Mouse (Mus musculus) lung, postnatal 0 days (tissue): ENCODE data around the gene Lgalsl. TPM values are rescaled to one million over a fixed set of nuclear protein-coding genes. Genes with fewer than 3 reads are reported as not detected.

Experiments
- ATAC-seq: fragments of 200-750 bp; cut with Nextera tagmentation; 2 replicates; pipeline ENCODE4 v1.8.0; 2017; ENCODE audit warnings: moderate library complexity
- DNase-seq: peaks from one replicate; pipeline ENCODE4 v3.0.0-alpha.2; 2016; ENCODE audit warnings: low spot score
- H3K27ac ChIP-seq: fragments of 300-500 bp; sonication (generic); 2 replicates; pipeline ENCODE4 v1.5.1; 2014; ENCODE audit warnings: antibody characterized with exemption, mild to moderate bottlenecking, low read length, mixed read lengths
- H3K27me3 ChIP-seq: fragments of 300-500 bp; sonication (generic); replicated peaks from 2 replicates; pipeline ENCODE4 v1.6.1; 2014; ENCODE audit warnings: low read length, mixed read lengths; ENCODE audit not compliant: insufficient read depth
- H3K36me3 ChIP-seq: fragments of 300-500 bp; sonication (generic); 2 replicates; pipeline ENCODE4 v1.6.1; 2014; ENCODE audit warnings: low read length, mixed read lengths; ENCODE audit not compliant: insufficient read depth
- H3K4me1 ChIP-seq: fragments of 300-500 bp; sonication (generic); 2 replicates; pipeline ENCODE4 v1.6.1; 2014; ENCODE audit warnings: antibody characterized with exemption, low read depth, low read length, mixed read lengths; ENCODE audit not compliant: insufficient read depth
- H3K4me2 ChIP-seq: fragments of 300-500 bp; sonication (generic); replicated peaks from 2 replicates; pipeline ENCODE4 v1.6.1; 2014; ENCODE audit warnings: low read depth, mild to moderate bottlenecking, low read length, moderate library complexity, mixed read lengths
- H3K4me3 ChIP-seq: fragments of 300-500 bp; sonication (generic); 2 replicates; pipeline ENCODE4 v1.5.1; 2014; ENCODE audit warnings: low read depth, low read length
- H3K9ac ChIP-seq: fragments of 300-500 bp; sonication (generic); replicated peaks from 2 replicates; pipeline ENCODE4 v1.6.1; 2014; ENCODE audit warnings: low read depth, mild to moderate bottlenecking
- H3K9me3 ChIP-seq: fragments of 300-500 bp; sonication (generic); 2 replicates; pipeline ENCODE4 v1.6.1; 2016; ENCODE audit warnings: low read length, mixed read lengths
- CTCF ChIP-seq: IDR thresholded peaks from 2 replicates; pipeline ENCODE4 v1.5.1; 2016; ENCODE audit warnings: antibody characterized with exemption, mild to moderate bottlenecking
- EP300 ChIP-seq: IDR thresholded peaks from 2 replicates; pipeline ENCODE4 v1.6.1; 2016; ENCODE audit warnings: antibody characterized with exemption, mild to moderate bottlenecking, control low read depth
- WGBS: fragments of 180-500 bp; shearing (Covaris S2); extraction: QIAGEN DNeasy Blood & Tissue Kit; methylation state at CpG from one replicate; pipeline ENCODE4 v1.1.7; 2014; 5-methylcytosine and 5-hydroxymethylcytosine counted together
- polyA plus RNA-seq: library from polyadenylated mRNA; unstranded; fragments of >200 nt; fragmentation: Nextera tagmentation; extraction: Ambion mirVana; gene quantifications from 2 replicates; pipeline ENCODE4 v1.2.1, GENCODE M21; 2015

Lgalsl gene
- polyA plus RNA-seq, 1 experiment from 2014 or later, result 39.6 TPM

GRCm38 (mm10) chr11:20797841-20798240 is 33.0 kb downstream of the Lgalsl start:
- H3K9me3 ChIP-seq, result no peaks in the 10 kb centered on the region
- no peak overlapping the region for H3K9ac ChIP-seq
- no peak for ATAC-seq
- no peak overlapping the region for H3K4me3 ChIP-seq
- H3K4me1 ChIP-seq, result no peaks in the 10 kb centered on the region
- TF ChIP-seq CTCF (no peak), EP300 (no peak)
- WGBS, result 91% methylated on average over 6 of the region's 6 CpGs
- DNase-seq, result no peak
- no peak overlapping the region for H3K27ac ChIP-seq
- no peaks in the 10 kb centered on the region for H3K36me3 ChIP-seq
- no peak overlapping the region for H3K4me2 ChIP-seq
- H3K27me3 ChIP-seq, result no peaks in the 10 kb centered on the region

DNA sequence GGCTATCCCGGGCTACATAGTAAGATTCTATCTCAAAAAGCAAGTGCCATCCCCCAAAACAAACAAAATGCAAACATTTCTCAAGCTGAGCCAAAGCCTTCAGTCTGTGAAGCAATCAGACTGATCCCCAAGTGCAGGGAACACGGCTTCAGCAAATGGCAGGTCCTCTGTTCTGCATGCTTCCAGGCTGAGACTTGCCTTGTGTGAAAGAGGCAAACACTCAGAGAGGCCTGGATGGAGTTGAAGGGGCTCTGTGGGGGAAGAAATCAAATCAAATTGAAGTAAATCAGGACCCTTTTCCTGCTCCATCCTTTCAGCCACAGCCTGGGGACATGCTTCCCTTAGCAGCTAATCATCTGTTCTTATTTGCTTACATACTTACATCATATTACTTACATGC is 35.4 kb downstream of the Lgalsl start:
- no peaks in the 10 kb centered on the region for H3K9me3 ChIP-seq
- H3K27me3 ChIP-seq, result no peaks in the 10 kb centered on the region
- H3K36me3 ChIP-seq, result no peaks in the 10 kb centered on the region
- ATAC-seq (no peak), DNase-seq (no peak)
- TF ChIP-seq EP300 (no peak), CTCF (no peak)
- no peaks in the 10 kb centered on the region for H3K4me1 ChIP-seq
- H3K27ac ChIP-seq, result no peak overlapping the region
- H3K4me2 ChIP-seq, result no peak overlapping the region
- 20% methylated on average over 2 of the region's 2 CpGs for WGBS
- H3K4me3 ChIP-seq, result no peak overlapping the region
- H3K9ac ChIP-seq, result no peak overlapping the region

- H3K9me3 ChIP-seq, result no peaks in the 10 kb centered on the region
- ATAC-seq (peak; percentile 25), DNase-seq (no peak)
- H3K27ac ChIP-seq, result no peak overlapping the region
- no peak overlapping the region for H3K4me2 ChIP-seq
- H3K9ac ChIP-seq, result no peak overlapping the region
- no peaks in the 10 kb centered on the region for H3K4me1 ChIP-seq
- 38% methylated on average over 11 of the region's 11 CpGs for WGBS
- no peaks in the 10 kb centered on the region for H3K36me3 ChIP-seq
- no peak for TF ChIP-seq CTCF
- no peak for TF ChIP-seq EP300
- H3K27me3 ChIP-seq, result no peaks in the 10 kb centered on the region
- H3K4me3 ChIP-seq, result no peak overlapping the region
Measured at GRCm38 (mm10) chr11:20794913-20795254, 36.0 kb downstream of the Lgalsl start.

DNA sequence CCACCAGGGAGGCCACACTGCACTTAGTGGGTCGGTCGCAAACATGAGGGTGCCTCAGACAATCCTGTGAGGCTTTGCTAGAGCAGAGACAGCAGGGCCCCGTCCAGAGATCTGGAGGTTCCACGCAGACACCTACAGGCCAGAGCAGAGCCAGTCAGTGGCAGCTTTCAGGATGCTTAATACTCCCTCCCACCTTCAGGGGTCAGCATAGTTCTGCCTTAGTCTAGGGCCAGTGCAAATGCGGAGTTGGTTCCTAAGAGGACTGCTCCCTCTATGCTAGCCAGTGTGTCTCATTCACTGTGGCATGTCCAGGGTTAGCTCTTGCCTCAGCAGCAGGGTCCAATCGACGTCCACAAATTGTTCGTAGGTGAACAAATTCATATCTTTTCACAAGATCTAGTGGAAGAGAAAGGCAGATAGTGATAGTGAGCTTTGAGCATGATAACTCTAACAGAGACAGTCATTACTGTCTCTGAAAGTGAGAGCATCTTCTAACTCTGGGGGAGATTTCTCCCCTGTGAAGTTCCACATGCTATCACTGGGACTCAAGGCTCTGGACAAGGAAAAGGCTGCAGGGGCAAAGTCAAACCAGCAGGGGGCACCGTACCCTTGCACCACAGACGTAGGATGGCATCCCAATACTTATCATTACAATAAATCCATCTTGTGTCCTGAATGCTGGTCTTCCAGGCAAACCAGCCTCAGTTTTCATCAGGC is 36.5 kb downstream of the Lgalsl start:
- ATAC-seq (peak; percentile 92), DNase-seq (peak; percentile 81)
- Histone ChIP-seq H3K27me3 (no peaks in the 10 kb centered on the region), H3K4me2 (no peak overlapping the region), H3K4me1 (no peaks in the 10 kb centered on the region), H3K36me3 (no peaks in the 10 kb centered on the region), H3K9me3 (no peaks in the 10 kb centered on the region), H3K9ac (no peak overlapping the region), H3K4me3 (no peak overlapping the region), H3K27ac (no peak overlapping the region)
- TF ChIP-seq CTCF, result peak; percentile 90
- no peak for TF ChIP-seq EP300
- WGBS, result 35% methylated on average over 10 of the region's 10 CpGs

DNA sequence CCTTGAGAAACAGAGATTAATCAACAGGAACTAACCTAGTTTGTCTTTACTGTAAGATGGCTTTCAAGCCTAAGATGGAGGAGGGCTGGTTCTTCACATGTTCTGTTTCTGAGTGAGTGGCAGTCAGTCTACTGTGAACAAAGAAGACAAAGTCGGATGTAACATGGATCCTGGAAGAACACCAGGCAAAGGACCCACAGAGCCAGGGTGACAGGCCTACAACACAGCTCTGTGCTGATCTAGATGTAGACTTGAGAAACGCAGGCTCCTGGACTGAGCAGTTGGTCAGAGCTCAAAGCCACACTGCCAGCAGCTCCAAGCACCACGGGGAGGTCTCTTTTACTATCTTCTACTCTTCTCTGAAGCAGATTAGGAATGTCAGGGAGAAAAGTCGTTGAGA is 37.2 kb downstream of the Lgalsl start:
- ATAC-seq (no peak), DNase-seq (no peak)
- TF ChIP-seq CTCF (no peak), EP300 (no peak)
- Histone ChIP-seq H3K4me2 (no peak overlapping the region), H3K27me3 (no peaks in the 10 kb centered on the region), H3K27ac (no peak overlapping the region), H3K9ac (no peak overlapping the region), H3K9me3 (no peaks in the 10 kb centered on the region), H3K4me1 (no peaks in the 10 kb centered on the region), H3K36me3 (no peaks in the 10 kb centered on the region), H3K4me3 (no peak overlapping the region)
- 73% methylated on average over 4 of the region's 4 CpGs for WGBS

- no peak for ATAC-seq
- no peaks in the 10 kb centered on the region for H3K36me3 ChIP-seq
- WGBS, result 77% methylated on average over 3 of the region's 3 CpGs
- no peak for TF ChIP-seq CTCF
- no peak for TF ChIP-seq EP300
- H3K27me3 ChIP-seq, result no peaks in the 10 kb centered on the region
- no peak overlapping the region for H3K4me2 ChIP-seq
- no peak overlapping the region for H3K27ac ChIP-seq
- no peaks in the 10 kb centered on the region for H3K9me3 ChIP-seq
- no peak overlapping the region for H3K4me3 ChIP-seq
- DNase-seq, result no peak
- no peaks in the 10 kb centered on the region for H3K4me1 ChIP-seq
- no peak overlapping the region for H3K9ac ChIP-seq
Measured at GRCm38 (mm10) chr11:20792667-20793066, 38.2 kb downstream of the Lgalsl start.

DNA sequence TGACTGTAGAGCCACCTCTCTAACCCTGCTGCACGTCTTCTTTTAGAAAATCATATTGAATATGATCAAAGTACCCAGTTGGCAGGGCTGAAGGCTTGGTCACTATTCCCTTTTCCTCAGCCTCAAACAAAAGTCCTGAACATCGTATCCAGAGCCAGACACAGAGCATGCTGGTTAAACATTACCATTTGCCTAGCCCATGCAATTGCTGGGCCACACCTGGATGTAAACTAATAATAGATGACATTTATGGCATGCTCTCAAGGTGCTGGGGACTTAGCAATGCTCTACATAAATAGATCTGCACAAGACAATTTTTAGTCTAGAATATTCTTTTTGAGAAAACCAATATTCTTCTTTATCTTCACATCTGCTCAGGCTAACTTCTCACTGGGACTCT is 39.5 kb downstream of the Lgalsl start:
- Histone ChIP-seq H3K4me3 (no peak overlapping the region), H3K9ac (no peak overlapping the region), H3K4me1 (no peaks in the 10 kb centered on the region), H3K27ac (no peak overlapping the region), H3K9me3 (no peaks in the 10 kb centered on the region), H3K4me2 (no peak overlapping the region), H3K36me3 (no peaks in the 10 kb centered on the region), H3K27me3 (no peaks in the 10 kb centered on the region)
- WGBS, result 66% methylated on average over 2 of the region's 2 CpGs
- no peak for ATAC-seq
- TF ChIP-seq CTCF, result no peak
- no peak for TF ChIP-seq EP300
- DNase-seq, result no peak
